Mouse (Mus musculus) lung, postnatal 4 days (tissue): ENCODE measurements around the gene Snrpa.
"Not testable (repeated sequence)": the region's sequence is repeated elsewhere in the genome, so short reads cannot be mapped to it uniquely, and the experiment has no call there.

Experiments used
- DNase-seq, 2 experiments: peaks; one replicate each; pipeline ENCODE4 v3.0.0; 2021

Snrpa gene

DNA sequence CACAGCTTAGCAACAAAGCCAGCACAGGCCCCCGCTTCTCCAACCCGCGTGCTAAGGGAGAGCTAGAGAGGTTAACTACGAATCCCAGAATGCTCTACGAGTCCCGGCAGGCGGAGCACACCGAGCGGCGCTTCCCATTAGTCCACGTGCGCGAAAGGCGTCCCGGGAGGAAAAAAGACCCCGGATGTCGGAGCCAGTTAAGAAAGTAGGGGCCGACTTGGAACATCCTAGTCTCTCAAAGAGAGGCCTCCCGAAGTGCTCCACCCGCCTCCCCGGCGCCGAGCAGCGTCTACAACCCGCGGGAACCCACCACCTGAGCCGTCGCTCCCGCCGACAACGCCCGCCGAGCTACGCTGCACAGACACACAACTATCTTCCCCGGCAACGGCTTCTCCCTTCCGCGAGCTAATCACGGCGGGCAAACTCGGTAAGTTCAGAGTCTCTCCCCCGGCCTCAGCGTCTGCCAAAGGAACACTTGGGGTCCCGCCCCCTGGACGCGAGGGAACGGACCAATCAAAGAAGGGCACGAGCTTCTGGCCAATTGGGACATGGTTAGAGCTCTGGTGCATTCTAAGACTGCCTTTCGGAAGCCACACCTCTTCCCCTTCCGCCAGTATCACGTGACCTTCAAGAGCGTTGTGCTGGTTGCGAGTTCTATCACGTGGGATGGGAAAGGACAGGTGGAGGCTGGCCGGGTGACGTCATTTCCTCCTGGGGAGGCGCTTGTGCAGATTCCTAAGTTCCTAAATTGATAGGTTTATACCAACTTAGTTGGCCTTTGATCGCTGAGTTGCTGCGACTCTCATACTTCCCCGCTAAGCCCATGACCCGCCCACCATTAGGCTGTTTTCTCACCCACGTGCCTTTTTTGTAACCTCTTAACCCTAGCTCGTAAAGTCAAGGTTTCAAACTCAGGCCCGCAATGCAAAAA, at the start of gene Snrpa, which contains the start of gene BC024978:
Snrpa (minus strand) TSS at position 591 of the 931 bp plus-strand sequence.
BC024978 (plus strand) TSS at position 101 of the 931 bp plus-strand sequence.
- peak; percentile 96 to 99 for DNase-seq

- not testable (repeated sequence) for DNase-seq
These were observed 48.0 kb upstream of the Snrpa start for GRCm38 (mm10) chr7:27244088-27244487.

DNA sequence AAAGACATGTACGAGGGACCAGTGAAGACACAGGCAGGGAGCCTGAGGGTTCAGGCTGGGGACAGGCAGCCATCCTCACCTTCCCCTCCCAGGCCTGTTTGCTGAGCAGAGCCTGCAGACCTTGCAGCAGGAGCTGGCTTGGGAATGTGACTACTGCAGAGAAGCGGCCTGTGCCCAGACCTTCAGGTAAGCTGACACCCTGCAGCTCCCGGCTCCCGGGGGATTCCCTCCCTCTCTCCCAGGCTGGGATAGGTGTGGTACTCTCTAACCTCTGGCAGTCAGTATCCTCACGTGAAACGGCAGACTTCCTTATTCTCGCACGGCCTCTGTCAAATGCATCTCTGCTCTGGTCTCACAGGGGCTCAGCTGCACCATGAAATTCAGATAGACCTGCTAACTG, 47.1 kb upstream of the Snrpa start:
- DNase-seq: no peak

DNA sequence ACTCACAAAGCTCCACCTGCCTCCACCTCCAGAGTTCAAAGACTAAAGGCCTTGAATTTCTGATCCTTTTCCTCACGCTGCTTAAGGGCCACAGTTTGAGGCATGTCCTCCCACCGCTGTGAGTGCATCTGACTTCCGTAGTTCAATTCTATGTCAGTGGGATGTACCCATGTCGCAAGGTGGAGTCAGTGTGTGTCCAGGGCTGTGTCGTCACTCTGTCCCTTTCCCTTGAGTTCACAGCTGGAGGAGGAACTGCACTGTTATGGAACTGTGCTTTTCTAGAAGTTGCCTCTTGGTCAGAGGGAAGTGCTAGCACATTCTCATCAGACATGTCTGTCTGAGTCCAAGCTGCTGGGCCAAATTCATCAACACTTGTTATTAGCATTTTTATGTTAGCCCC, 42.5 kb upstream of the Snrpa start:
- peak in 1 of 2 experiments; percentile 48 for DNase-seq

DNA sequence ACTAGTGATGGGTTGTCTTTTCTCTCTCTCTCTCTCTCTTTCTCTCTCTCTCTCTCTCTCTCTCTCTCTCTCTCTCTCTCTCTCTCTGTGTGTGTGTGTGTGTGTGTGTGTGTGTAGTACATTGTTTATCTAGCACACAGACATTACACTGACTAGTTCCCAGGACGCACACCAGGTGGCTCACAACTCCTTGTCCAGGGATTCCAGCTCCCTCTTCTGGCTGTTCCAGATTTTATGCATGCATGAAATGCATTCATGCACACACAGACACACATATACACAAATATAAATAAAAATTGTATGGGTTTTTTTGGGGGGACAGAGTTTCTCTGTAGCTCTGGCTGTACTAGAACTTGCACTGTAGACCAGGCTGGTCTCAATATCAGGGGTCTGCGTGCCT, 41.5 kb upstream of the Snrpa start:
- no peak for DNase-seq

DNA sequence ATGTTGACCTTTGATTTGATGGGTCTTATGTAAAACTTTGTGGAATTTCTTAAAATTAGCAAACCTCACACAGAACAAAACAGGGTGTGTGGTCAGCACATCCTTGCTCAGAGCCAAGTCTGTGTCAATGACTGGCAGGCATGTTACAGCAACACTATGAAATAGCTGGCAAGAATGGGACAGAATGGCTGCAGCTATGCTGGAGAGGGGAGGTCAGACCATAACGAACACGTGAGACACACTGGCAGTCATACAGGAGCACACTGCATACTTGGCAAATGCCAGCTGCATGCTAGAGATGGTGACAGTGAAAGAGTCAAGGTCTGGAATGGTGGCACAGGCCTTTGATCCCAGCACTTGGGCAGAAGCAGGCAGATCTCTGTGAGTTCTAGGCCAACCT, 39.7 kb upstream of the Snrpa start:
- DNase-seq: no peak

- no peak for DNase-seq
These were observed 37.2 kb upstream of the Snrpa start for GRCm38 (mm10) chr7:27233300-27233699.

- peak; percentile 95 for DNase-seq
These were observed 36.8 kb upstream of the Snrpa start, which contains the start of gene Coq8b for GRCm38 (mm10) chr7:27232781-27233281. Coq8b (plus strand) TSS chr7:27233023.

DNA sequence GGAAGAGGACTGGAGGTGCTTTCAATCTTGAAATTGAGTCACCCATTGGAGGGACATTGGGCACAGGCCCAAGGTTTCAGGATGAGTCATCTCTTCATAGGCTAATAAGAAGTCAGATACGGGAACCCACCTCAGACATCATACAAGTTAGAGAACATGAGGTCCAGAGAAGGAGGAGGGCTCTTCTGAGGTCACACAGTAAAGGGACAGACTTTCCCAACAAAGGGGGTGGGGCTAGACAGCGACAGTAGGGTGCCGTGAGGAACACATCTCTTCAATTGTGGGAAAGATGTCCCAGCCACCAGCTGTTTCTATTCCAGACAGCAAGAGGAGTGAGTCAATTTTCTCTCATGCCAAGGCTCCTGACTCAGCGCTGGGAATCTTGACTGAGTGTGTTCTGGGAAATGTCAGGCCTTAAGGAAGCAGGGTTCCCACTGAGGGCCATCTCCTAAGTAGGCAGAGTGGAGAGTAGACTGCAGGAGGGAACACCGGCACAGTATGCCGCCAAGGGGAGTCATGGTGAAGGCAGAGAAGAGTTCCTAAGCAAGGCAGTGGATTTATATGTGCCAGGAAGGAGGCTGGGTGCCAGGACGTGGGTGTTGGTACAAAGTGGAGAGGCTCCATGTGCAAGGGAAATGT, 35.7 kb upstream of the Snrpa start:
- DNase-seq: peak; percentile 22 to 56

DNA sequence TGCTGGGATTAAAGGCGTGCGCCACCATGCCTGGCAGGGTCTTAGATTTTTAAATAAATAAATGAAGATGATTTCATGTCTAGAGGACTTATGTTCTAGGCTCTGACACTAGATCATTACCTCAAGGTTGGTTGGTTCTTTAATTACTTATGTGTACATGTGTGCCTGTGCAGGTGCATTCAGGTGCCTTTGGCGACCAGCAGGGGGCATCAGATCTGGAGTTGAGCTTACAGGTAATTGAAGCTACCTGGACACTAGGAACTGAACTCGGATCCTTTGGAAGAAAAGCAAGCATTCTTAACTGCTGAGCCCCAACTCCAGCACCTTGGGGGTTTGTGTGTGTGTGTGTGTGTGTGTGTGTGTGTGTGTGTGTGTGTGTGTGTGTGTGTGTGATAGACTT, 34.7 kb upstream of the Snrpa start:
- DNase-seq: no peak

GRCm38 (mm10) chr7:27228865-27229264, 32.8 kb upstream of the Snrpa start:
- no peak for DNase-seq

- peak; percentile 94 to 95 for DNase-seq
These were observed 32.3 kb upstream of the Snrpa start, which contains the start of gene Itpkc for GRCm38 (mm10) chr7:27228281-27228821. Itpkc (minus strand) TSS chr7:27228661.

GRCm38 (mm10) chr7:27227676-27228075, 31.6 kb upstream of the Snrpa start:
- no peak for DNase-seq

DNA sequence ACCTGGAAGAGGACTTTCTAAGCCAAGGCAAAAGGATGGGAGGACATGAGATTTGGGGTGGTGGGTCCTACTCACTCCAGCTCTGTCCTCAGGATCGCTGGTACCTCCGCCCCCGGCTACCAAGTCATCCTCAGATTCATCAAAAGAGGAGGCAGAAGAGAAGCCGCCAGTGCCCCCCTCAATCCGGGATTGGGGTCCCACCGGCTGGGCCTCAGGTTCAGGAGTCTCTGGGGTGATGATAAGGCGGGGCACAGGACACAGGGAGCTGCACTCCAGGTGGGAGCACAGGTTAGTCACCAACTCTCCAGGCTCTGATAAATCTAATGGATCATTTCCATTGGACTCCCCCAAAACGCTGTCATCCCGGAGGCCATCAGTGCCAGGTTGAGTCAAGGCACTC, 31.2 kb upstream of the Snrpa start:
- no peak for DNase-seq

DNA sequence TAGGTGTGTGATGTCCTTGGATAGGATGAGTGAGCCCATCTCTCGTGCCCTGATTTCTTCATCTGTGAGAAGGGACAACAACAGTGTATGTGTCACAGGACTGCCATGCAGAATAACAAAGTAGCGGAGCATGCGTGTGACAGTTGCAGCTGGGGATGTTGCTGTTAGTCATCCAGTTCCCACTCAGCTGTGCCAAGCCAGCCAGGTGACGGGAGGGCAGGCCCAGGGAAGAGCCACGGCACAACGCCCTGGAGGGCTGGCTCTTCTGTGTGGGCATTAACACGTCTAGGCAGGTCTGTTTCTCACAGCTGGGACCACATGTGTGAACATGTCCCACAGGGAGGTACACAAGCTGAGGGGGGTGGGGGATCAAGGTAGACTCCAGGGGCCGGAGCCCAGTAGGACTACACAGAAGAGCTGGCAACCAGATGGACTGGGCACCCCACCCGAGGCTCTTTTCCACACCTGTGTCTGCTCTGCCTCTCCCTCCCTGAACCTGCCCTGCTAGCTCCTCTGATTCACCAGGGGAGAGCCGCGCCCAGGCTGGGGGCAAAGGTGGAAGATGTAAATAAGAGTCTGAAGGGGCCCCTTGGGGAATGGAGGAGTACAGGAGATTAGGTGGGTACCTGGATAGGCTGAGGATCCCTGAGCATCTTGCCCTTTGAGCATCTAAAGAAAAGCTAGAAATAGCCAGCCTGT, 29.0 kb upstream of the Snrpa start:
- no peak for DNase-seq

DNA sequence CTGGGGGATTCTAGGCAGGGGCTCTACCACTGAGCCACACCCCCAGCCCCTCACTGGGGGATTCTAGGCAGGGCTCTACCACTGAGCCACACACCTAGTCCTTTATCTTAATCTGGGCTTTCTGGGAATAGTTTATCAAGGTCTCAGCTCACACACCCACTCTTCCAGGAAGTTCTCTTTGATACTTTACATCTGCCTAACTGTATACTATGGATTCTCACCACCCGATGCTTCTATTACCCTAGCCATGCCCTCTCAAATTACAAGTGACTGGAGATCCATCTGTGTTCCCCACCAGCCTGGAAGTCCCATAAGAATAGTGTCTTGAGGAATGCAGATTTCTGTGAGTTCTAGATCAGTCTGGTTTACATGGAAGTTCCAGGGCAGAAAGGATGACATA, 26.5 kb upstream of the Snrpa start:
- DNase-seq: no peak

DNA sequence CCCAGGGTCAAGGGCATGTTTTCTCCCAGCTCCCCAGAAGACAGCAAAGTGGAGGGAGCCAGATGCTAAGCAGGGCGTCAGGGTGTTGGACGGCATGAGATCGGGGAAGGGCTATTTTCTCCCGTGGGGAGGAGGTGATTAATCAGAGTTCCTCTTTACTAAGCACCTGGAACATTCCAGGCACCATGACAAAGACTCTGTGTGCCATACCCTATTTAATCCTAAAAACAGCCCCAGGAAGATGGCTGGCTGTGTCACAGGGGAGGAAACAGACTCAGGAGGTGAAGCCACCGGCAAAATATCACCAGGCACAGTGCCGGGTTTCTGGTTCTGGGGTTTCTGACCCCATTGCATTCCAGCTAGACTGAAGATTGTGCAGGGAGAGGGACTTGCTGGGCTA, 25.9 kb upstream of the Snrpa start:
- no peak for DNase-seq

DNA sequence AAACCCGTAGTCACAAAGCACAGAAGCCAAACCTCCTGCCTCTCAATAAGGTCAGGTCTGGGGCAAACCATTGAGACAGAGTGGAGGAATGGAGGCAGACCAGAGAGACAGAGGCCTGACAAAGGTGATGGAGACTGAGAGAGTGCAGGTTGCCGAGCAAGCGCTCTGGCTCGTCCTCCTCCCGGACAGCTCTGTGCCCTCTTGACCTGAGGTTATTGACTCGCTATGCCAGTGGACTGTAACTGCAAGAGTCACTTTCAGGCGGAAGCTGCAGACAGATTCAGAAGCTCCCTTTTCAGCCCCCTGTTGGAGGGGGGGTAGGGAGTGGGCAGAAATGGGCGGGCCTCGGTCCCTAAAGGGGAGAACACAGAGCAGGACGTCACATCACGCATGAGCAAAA, 23.9 kb upstream of the Snrpa start:
- DNase-seq: no peak

GRCm38 (mm10) chr7:27218586-27218985, 22.5 kb upstream of the Snrpa start:
- no peak for DNase-seq

- DNase-seq: no peak
These were observed 16.6 kb upstream of the Snrpa start for GRCm38 (mm10) chr7:27212626-27213025.

- DNase-seq: no peak
These were observed 7.8 kb upstream of the Snrpa start for GRCm38 (mm10) chr7:27203730-27204449.

- DNase-seq: no peak
These were observed 2.7 kb upstream of the Snrpa start for GRCm38 (mm10) chr7:27198779-27199178.
